Mouse (Mus musculus) cerebellum, adult (tissue): ENCODE data around the gene Atp6v0a1.

Experiments
- ATAC-seq: cut with Nextera tagmentation; 2 replicates; pipeline ENCODE4 v1.9.2; 2017; ENCODE audit warnings: mild to moderate bottlenecking, moderate library complexity, mixed read lengths; ENCODE audit not compliant: insufficient number of reproducible peaks, low FRiP score, low TSS enrichment

Atp6v0a1 gene

DNA sequence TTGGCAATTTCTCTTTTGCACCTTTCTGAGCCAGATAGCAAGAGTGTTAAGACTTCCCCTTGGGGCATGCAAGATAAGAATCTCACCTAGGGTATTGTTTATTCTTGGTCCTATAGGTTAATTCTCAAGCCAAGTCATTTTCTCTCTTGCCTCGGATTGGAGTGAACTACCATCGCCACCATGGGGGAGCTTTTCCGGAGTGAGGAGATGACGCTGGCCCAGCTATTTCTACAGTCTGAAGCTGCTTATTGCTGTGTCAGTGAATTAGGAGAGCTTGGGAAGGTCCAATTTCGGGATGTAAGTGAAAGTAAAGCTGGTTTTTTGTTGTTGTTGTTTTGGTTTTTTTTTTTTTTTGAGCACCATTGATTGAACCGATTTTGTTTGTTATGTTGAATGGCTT lies 2.4 kb downstream of the Atp6v0a1 start:
- no peak for ATAC-seq

DNA sequence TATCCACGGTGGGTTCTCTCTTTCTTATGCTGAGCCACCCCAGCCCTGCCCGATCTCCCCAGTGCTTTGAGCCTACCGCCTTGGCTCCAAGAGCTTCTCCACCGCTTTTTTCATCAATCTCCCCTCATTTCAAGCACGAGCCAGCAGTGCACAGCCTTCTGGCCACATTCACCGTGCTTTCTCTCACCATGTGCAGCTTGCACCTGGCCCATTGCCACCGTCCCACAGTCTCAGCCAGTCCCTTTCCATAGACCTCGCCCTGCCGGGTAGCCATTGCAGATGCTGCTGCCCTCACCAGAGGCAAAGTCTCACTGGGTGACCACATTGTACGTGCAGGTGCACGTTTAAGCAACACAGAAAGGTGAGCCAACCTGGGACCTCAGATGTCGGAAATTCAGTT lies 14.1 kb downstream of the Atp6v0a1 start:
- no peak for ATAC-seq

DNA sequence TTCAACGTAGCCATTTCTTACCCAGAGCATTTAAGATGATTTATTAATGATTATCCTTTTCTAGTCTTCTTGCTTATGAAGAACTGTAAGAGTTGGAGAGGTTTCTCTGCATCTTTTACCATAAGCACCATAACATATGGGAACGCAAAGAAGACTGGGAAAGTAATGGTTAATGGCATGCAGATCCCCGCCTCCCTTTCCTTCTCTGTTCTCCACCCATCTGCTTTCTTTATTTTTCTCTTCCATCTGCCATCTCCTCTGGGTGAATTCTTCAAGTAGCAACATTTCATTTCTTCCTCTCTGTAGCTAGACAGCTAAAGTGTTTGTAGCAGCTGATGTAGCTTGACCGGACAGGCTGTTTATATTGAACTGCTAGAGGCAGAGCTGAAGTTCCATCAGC lies 14.7 kb downstream of the Atp6v0a1 start:
- no peak for ATAC-seq

DNA sequence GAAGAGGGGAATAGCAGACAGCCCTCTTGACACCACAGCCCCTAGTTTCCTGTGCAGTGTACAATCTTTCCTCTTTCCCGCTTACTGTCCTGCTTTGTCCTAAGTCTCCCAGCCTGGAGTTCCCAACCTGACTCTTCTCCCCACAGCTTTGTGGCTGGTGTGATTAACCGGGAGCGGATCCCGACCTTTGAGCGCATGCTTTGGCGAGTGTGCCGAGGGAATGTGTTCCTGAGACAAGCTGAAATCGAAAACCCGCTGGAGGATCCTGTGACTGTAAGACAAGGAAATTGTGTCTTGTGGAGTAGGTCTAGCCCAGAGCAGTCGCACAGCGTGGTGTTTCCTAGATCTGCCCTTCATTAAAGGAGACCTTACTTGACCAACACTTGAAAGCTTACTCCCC lies 17.9 kb downstream of the Atp6v0a1 start:
- ATAC-seq = no peak

DNA sequence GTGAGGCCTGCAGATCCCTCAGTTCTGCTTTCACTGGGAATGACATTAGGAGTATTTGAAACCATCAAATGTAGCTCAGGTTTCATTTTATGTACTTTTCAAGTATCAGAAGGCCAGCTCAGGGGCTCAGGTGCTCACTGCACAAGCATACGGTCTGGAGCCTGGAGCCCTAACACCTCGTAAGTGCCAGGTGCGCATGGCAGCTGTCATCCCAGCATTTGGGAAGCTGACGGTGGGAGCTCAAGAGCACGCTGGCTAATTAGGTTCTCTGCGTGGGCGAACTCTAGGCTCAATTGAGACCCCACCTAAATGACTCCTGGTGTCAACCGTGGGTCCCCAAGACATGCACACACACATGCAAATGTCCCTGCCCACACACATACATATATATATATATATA lies 20.1 kb downstream of the Atp6v0a1 start:
- no peak for ATAC-seq

DNA sequence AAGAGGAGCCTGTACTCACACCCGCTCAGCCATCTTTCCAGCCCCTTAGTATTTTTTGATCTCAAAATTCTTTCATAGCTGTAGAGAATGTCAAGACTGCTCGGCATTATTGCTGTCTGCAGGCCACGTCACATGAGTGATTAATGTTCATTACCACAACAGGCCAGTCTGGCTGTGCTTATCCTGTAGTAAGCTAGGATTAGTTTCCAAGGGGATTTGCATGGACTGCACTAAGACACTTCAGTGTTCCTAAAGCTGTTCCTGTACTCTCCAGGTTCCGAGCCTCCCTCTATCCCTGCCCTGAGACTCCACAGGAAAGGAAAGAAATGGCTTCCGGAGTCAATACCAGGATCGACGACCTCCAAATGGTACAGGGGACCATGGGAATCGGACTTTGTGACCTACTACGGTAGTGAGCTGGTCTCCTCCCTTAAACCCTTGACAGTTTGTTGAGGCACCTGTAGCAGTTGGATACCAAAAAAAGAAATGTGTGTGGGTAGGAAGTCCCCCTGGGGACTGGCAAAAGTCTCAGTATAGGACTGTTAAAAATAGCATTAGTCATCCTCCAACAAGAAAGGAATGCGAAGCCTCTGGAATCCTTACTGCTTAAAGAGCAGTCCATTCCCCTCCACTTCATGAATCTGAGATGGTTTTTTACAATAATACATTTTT lies 21.0 kb downstream of the Atp6v0a1 start:
- ATAC-seq = no peak

DNA sequence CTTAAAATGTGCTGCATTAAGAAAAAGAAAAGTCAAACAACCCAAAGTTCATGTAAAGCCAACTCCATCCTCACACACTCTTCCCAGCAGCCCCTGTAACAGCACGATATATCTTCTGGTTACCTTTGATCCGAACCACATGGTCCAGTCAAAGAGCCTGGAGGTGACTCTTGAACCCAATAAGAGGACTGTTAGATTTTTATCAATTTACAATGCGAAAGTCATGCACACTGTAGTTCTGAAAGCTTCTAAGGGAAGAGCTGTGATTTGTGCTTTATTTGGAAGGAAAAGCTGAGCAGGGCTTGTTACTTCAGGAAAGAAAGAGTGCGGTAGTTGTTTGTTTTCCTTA lies 21.5 kb downstream of the Atp6v0a1 start:
- ATAC-seq = no peak

DNA sequence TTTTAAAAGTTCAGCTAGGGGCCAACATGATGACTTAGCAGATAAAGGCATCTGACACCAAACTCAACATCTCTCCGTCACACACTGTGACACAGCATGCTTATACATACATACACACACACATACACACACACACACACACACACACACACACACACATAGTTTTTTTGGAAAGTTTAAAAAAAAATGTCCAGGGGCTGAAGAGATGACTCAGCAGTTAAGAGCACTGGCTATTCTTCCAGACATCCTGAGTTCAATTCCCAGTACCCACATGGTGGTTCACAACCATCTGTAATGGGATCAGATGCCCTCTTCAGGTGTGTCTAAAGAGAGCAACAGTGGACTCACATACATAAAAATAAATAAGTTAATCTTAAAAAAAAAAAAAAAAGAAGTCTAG lies 22.2 kb downstream of the Atp6v0a1 start:
- no peak for ATAC-seq

DNA sequence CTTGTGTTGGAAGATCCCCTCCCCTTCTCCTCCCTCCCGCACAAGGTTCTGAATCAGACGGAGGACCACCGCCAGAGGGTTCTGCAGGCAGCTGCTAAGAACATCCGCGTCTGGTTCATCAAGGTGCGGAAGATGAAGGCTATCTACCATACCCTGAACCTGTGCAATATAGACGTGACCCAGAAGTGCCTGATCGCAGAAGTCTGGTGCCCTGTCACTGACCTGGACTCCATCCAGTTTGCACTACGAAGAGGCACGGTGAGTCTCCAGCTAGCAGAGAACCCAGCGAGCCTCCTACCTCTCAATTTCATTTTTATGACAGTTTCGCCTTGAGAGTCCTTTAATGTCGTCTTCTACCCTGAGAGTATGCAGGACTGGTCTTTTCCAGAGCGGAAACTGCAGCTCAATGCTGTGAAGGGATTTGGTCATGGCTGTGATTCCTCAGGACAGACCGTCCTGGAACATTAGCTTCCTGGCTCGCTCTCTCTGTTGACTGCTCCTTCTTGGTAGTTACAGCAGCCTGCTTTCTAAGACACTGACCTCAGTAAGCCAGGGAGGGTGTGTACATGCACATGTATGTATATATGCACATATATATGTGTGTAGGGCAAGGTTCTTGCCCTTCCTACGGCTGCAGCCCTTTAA lies 24.7 kb downstream of the Atp6v0a1 start:
- no peak for ATAC-seq

DNA sequence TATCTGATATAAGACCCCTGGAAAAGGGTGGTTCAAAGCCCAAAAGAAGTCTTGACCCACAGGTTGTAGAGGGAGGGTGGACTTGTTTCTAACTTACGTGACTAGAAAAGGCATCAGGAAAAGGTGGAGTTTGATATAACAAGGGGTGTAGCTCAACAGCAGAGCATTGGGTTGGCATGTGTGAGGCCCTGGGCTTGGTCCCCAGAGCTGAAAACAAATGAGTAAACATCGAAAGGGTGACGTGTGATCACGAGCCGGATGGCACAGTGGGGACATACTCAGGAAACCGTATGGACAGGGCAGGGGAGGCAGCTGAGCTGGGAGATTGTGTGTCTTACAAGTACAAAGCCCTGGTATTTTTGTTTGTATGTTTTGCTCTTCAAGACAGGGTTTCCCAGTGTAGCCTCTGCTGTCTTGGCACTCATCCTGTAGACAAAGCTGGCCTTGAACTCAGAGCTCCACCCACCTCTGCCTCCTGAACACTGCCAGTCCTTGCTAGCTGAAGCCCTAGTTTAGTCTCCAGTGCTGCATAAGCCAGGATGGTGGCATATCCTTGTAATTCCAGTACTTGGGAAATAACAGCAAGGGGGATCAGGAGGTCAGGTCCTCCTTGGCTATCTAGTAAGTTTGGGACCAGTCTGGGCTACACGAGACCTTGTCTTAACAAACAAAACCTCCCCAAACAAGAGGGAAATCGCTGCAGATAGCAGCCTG lies 25.5 kb downstream of the Atp6v0a1 start:
- no peak for ATAC-seq

DNA sequence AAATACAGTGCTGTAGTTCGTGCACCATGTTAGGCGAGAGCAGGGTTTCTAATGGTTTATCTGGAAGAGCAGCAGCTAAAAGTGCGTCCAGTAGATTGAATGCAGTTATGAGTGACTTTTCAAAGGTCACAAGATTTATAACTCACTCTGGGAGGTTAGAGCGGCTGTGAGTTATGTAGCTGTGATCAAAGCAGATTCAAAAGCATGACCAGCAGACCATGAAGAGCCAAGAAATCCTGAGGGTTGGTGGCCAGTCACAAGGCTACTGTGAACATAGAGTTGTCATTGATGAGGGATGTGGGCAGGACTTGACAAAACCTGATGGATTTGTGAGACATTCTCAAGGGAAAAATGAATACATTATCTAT lies 26.1 kb downstream of the Atp6v0a1 start:
- ATAC-seq = no peak

DNA sequence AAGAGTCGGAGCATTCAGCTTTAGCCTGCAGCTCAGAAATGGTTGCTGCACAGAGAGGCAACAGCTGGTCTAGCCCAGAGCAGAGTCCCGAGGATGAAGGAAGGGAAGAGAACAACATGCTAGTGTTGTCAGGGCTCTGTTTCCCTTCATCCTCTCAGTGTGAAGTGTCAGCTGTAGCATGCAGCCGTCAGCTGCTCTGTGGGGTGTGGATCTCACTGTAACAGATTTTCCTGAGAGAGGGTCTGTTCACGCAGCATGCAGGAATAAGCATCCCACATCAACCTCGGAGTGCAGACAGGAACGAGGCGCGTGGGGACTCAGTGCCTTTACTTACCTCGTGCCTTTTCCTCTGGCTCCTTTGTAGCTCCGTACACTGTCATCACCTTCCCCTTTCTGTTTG lies 28.5 kb downstream of the Atp6v0a1 start:
- ATAC-seq = no peak

DNA sequence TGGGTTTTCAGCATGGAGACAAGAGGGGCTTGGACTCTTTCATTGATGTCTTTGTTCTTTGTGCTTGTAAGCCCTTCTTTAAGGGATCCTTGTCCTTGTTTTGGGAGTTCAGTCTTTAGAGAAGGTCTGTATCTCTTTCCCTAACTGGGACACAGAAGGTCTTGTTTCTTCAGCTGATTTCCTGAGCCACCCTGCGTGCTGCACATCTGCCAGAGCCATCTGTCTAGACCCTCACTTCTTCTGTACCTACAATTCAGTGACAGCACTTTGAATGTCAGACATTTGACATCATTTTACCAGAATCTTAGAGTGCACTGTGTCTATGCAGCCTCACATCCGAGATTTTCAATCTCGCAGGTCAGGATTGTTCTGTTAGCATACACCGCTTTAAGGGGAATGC lies 36.6 kb downstream of the Atp6v0a1 start:
- no peak for ATAC-seq

DNA sequence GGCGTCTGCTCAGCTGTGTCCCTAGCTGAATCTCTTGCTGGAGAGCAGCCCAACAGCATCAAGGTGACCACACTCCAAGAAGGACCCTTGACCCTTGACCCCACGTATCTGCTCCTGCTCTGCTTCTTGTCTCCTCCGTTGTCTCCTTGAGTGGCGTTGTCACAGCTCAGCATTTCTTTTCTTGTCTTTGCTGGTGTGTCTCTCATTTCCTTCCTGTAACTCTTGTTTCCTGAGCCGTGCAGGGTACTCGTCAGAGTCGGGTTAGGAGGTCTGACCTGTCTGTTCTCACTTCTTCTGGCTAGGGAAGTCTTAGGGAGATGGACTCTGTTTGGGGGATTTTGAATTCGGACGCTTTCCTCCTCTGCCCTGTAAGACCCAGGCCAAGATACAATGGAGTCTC lies 37.2 kb downstream of the Atp6v0a1 start:
- no peak for ATAC-seq

DNA sequence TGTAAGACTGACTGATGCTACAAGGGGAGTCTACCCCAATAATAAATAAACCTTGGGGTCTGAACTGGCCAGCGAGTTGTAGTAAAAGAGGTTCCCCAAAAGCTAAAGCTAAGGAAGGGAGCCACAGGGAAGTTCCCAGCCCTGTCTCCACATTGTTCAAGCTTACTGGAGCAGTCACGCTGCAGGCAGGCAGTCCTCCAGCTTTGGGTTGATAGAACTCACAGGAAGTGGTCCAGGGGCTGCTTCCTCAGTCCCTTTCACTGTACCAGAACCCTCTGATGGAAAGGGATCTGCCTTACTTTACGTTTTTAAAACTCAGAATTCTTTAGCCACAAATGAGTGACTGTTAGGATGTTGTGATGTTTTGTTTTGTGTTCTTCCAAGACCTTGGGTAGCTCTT lies 38.2 kb downstream of the Atp6v0a1 start:
- ATAC-seq = no peak

DNA sequence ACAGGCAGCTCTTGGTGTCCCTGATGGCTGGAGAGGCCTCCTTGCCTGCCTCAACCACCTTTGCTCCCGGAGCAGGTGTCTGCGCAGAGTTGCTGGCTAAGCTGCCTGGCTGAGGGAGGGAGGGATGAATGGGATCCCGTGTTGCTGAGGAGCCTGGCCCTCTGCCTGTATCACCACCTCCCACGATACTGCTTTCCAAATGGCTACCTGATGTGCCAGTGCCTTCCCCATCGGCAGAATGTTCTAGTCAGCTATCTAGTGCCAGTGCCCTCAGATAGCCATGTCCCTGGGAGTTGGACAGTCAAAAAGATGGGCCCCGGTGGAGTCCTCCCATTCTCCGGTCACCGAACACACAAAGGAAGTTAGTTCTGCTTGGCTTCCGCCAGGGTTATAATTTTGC lies 41.1 kb downstream of the Atp6v0a1 start:
- peak; percentile 43; the same call in 1 of the 2 replicates for ATAC-seq

DNA sequence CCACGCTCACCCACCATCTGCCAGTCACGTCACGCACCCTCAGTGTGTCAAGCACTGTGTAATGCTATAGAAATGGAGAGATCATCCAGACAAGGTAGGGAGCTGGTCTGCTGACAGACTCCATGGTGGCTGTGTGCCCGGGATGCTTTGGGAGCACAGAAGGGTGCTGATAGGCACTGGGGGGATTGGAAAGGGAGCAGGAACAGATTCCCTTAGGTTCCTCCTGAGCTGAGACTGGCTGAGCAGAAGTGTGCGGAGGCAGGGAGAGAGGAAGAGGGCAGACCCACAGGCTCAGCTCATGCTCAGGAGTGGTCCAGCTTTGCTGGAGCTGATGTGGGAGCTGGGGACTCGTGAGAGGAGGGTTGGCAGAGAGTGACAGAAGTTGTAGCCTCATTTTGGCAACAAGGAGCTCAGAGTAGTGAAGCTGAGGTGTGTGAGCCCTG lies 41.8 kb downstream of the Atp6v0a1 start:
- ATAC-seq = peak; percentile 36; the same call in 1 of the 2 replicates

DNA sequence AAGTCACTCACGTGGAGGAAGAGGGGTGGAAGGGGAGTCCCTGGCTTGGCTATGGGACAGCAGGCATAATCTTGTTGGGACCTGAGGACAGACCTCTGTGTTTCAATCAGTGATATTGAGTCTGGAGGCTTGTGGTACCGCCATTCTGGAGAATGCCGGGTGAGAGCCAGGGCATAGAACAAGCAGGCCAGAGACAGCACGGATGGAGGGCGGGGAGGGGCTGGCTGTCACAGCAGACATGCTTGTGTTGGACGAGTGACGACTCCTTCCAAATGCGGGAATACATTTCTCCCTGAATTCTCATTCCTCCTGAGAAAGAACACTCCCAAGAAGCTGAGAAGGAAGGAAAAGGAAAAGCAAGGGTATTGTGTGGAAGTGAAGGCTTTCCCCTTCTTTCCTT lies 42.4 kb downstream of the Atp6v0a1 start:
- ATAC-seq = no peak

DNA sequence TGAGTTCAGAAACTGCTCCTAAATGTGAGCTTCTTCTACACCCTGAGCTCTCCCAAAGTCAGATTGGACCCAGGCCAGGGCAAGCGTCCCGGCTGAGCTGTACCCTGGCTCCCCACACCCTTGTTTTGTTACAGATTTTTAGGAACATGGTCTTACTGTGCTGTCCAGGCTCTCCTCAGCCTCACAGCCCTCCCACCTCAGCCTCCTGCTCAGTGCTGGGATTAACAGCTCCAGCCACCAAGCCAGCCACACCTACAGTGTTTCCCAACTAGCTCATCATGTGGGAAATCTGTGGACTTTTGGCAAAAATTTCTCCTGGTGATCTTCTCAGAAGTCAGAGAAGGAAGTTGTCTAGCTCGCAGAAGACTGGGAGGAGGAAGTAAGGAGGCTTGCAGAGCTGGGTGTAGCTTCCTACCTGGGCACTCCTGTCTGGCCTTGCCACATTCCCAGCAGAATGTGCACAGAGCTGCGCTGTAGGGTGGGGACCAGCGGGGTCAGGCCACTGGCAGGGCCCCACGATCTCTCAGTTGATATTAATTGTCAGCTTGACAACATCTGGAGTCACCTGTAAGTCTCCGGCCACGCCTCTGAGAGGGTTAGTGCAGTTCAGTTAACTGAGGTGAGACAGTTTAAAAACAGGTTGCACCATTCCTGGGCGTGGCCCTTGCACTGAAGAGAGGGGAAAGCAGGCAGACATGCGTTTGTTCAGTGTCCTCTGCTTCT lies 43.7 kb downstream of the Atp6v0a1 start:
- ATAC-seq = no peak

DNA sequence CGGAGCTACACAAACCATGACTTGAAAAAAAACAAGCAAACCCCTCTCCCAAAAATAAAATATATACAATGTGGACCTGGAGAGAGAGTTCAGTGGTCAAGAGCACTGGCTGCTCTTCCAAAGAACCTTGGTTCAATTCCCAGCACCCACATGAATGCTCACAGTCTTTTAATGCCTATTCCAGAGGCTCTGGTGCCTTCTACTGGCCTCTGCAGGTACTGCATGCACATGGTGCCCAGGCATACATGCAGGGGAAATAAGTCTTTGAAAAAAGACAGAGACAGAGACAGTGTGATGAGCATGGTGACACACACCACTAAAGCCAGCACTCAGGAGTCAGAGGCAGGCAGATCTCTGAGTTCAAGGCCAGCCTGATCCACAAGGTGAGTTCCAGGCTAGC lies 44.7 kb downstream of the Atp6v0a1 start:
- no peak for ATAC-seq

DNA sequence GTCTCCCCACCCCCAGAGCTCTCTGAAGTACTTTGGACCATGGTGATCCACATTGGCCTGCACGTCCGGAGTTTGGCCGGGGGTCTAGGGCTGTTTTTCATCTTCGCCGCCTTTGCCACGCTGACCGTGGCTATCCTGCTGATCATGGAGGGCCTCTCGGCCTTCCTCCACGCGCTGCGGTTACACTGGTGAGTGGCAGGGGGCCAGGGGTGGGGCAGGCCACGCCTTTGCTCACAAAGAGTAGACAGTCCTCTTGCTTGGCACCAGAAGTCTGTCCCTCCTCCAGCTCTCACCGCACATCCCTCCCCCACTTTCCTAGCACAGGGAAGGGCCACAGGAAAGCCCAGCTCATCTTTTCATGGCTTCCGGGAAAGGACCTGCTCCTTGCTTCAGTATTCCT lies 46.2 kb downstream of the Atp6v0a1 start:
- ATAC-seq = no peak
